Mouse (Mus musculus) ES-Bruce4 (cell line): ENCODE data around the gene Usp8.

Source experiments
- CTCF ChIP-seq: IDR thresholded peaks from one replicate; pipeline ENCODE4 v1.8.1; 2011; ENCODE audit warnings: low read depth, low read length
- EP300 ChIP-seq: IDR thresholded peaks from 2 replicates; pipeline ENCODE4 v1.6.1; 2011; ENCODE audit warnings: low read depth, low read length; ENCODE audit not compliant: insufficient read depth
- POLR2A ChIP-seq: IDR thresholded peaks from one replicate; pipeline ENCODE4 v1.8.1; 2011; ENCODE audit warnings: low read length; ENCODE audit not compliant: insufficient read depth

GRCm38 (mm10) chr2:126676122-126676515 is 31.0 kb upstream of the Usp8 start, which contains the start of gene Gabpb1:
- TF ChIP-seq CTCF (no peak), POLR2A (no peak), EP300 (no peak)
